Mouse (Mus musculus) stomach, postnatal 0 days (tissue): ENCODE measurements at regions not wholly inside any gene's neighbourhood (a gene's known extent, or its start where the extent isn't known, plus 50 kb on each side); places are given as distances from the start of the nearest gene placed in this dataset.

Source experiments
- CTCF ChIP-seq: IDR thresholded peaks from 2 replicates; pipeline ENCODE4 v1.5.1; 2016; ENCODE audit warnings: antibody characterized with exemption, low read depth, mild to moderate bottlenecking, moderate library complexity
- EP300 ChIP-seq: optimal IDR thresholded peaks from 2 replicates; pipeline ENCODE3; 2016; ENCODE audit warnings: antibody characterized with exemption

GRCm38 (mm10) chr6:93474981-93475380, 531.7 kb upstream of the Adamts9 start:
- TF ChIP-seq CTCF, result no peak
- TF ChIP-seq EP300, result no peak
